Mouse (Mus musculus): ENCODE data around the gene Jkamp. TPM values are rescaled to one million over a fixed set of nuclear protein-coding genes. Genes with fewer than 3 reads are reported as not detected.
"Not testable (repeated sequence)": the region's sequence is repeated elsewhere in the genome, so short reads cannot be mapped to it uniquely, and the experiment has no call there.

Jkamp gene
- 10 to 100 TPM in 18 of 26 experiments, 1 to 10 TPM in 8; 3.6 to 33.1 (median 13.1) TPM for total RNA-seq (2018; cell fraction: chromatin; rRNA removed)
- total RNA-seq (2018; cell fraction: cytosol; rRNA removed) = 10 to 100 TPM; 18.0 to 28.7 (median 23.2) TPM
- 10 to 100 TPM in 20 of 26 experiments, 1 to 10 TPM in 6; 7.6 to 36.2 (median 14.9) TPM for total RNA-seq (2018; cell fraction: nucleus; rRNA removed)
- polyA plus RNA-seq (2018) = 22.8 to 29.2 TPM (median 23.4 TPM) in 3 replicates

DNA sequence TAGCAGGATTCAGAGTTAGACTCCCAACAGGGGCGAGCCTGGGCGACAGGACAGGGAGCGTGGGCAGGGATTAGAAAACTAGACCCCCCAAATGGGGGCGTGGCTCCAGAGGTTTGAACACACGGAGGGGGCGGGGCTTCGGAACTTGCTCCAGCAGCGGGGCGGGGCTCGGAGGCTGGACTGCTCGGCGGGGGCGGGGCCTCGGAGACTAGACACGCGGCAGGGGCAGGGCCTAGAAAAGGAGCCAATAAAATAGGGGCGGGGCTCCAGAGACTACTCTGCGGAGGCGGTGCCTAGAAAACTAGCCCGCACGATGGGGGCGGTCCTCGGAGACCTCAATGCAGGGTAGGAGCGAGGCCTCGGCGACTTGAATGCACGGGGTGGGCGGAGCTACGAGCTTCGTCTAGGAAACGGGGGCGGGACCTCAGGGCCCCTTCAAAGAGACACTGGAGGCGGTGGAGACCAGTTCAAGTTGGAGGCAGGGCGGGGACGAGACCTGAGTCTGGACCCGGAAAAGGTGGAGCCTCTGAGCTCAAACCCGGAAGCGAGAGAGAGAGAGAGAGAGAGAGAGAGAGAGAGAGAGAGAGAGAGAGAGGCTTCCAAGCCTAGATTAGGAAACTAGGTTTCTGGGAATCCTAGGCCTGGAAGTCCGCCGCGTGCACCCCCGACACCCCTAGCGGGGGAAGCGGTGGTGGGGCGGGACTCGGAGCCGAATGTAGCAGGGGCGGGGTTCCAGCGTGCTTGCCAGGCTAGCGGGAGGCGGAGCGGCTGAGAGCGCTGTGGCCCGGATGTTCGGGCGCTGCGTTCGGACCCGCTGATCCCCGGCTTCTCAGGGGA, at the start of gene Jkamp, which contains the start of gene L3hypdh:
Jkamp (plus strand) TSS at position 261 of the 837 bp plus-strand sequence.
L3hypdh (minus strand) TSS at position 111 of the 837 bp plus-strand sequence.
- Histone ChIP-seq H3K36me3 (ENCODE audit: inconsistent target) (peaks cover 6% of the 10 kb centered on the region; the same call in 1 of the 2 replicates), H3K27ac (peak within 1 kb of the TSS; percentile 83)

DNA sequence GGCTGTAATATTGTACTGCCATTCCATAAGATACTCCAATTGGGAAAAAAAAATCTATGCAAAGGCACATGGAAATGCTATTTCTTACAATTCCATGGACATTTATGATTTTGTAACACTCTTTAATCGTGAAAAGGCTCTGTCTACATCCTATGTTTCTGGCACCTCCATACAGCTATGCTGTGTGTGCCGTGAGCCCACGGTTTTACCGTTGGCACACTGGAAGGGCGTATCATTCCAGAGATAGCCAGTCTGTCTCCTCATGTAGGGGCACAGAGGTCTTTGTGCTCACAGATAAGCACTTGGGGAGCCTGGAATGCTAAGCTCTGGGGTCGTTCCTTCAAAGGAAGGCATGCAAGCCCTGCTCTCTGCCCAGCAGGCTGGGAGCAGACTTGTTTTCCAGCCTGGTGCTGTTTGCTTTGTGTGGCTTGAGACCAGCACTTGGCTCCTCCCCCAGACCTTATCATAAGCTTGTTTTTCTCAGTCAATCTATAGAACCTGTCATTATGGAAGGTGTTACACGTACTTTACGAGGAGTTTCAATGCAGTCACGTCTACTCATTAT, 49.2 kb upstream of the Jkamp start:
- no peak overlapping the region for H3K27ac ChIP-seq
- H3K4me3 ChIP-seq (ENCODE audit: inconsistent target) = no peak overlapping the region
- 94% methylated on average over 9 of the region's 9 CpGs for WGBS (ENCODE audit: missing documents)
- H3K79me2 ChIP-seq (ENCODE audit: inconsistent target) = no peaks in the 10 kb centered on the region
- no peaks in the 10 kb centered on the region for H3K36me3 ChIP-seq (ENCODE audit: inconsistent target)

More for the DNA sequence above, at the start of gene Jkamp, which contains the start of gene L3hypdh:
- peak within 1 kb of the TSS; percentile 73 for H3K4me3 ChIP-seq (ENCODE audit: inconsistent target)
- under 1% methylated on average over 56 of the region's 60 CpGs for WGBS (ENCODE audit: missing documents)
- peaks cover 12% of the 10 kb centered on the region; the same call in 1 of the 2 replicates for H3K79me2 ChIP-seq (ENCODE audit: inconsistent target)

DNA sequence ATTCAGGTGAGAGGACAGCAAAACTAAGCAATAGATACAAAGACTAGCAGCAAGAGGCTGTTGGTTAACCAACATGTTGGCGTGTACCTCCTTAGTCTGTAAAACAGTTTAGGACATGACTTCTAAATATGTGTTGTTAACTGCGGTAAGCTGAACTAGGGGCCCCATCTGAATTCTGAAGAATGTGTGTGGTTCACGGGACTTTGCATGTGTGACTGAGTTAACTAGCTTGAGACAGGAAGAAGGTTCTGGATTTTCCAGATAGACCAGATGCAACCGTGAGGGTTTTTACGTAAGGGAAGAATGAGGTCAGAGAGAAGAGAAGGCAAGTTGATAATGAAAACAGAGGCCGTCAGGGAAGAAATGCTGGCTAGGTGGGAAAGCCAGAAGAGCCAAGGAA, 48.3 kb upstream of the Jkamp start:
- Histone ChIP-seq H3K4me3 (ENCODE audit: inconsistent target) (no peak overlapping the region), H3K27ac (no peak overlapping the region), H3K36me3 (ENCODE audit: inconsistent target) (no peaks in the 10 kb centered on the region), H3K79me2 (ENCODE audit: inconsistent target) (no peaks in the 10 kb centered on the region)
- 87% methylated on average over 6 of the region's 6 CpGs for whole genome bisulfite sequencing (ENCODE audit: missing documents)

DNA sequence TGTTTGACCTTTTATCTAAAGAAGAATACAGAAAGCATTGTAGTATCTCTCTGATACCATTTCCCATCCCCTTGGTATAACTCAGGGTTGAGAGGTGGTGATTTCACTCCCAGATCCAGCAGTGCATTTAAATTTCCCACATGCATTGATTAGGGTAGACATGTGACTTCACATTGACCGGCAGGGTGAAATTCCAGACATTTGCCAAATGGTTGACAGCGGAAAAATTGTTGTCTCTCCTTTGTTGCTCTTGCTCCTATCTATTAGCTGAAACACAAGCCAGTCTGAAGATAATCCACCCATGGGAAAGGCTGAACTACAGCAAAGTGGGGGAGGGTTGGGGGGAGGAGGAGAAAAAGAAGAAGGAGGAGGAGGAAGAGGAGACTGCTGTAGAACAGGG, 46.5 kb upstream of the Jkamp start:
- Histone ChIP-seq H3K79me2 (ENCODE audit: inconsistent target) (no peaks in the 10 kb centered on the region), H3K27ac (no peak overlapping the region), H3K36me3 (ENCODE audit: inconsistent target) (no peaks in the 10 kb centered on the region), H3K4me3 (ENCODE audit: inconsistent target) (no peak overlapping the region)
- 100% methylated on average over 2 of the region's 2 CpGs for WGBS (ENCODE audit: missing documents)

DNA sequence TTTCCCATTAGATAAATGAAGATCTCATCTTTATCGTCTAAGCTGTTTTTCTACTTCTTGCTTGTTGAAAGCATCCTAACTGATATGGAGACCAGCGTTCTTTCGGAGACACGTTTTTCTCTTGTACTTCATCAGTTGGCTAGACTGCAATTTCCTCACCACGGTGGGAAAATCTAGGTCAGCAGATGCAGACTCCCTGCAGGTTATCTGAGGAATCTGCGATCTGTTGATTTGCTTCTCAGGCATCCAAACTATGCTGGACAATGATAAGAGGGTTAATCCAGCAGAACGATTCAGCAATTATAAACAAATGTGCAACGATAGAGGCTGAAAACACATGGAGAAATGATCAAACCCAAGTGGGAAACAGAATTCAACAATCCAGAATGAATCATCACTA, 45.9 kb upstream of the Jkamp start:
- no peaks in the 10 kb centered on the region for H3K36me3 ChIP-seq (ENCODE audit: inconsistent target)
- H3K27ac ChIP-seq = no peak overlapping the region
- no peaks in the 10 kb centered on the region for H3K79me2 ChIP-seq (ENCODE audit: inconsistent target)
- WGBS (ENCODE audit: missing documents) = 91% methylated on average over 8 of the region's 8 CpGs
- no peak overlapping the region for H3K4me3 ChIP-seq (ENCODE audit: inconsistent target)

DNA sequence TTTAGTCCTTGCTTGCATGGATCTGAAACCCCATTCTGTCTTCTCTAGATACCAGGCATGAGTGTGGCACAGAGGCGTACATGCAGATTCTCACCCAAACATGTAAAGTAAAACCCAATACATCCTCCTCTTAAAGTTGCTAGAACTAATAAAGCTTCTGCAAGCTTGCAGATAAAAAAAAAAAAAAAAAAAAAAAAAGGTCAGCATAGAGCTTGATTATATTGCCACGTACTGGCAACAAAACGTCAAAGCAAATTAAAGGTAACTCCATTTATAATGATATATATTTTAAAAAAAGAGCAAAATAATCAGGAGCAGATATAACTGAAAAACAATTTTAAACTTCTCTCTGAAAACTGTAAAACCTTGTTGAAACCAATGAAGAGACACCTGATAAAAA, 44.2 kb upstream of the Jkamp start:
- H3K79me2 ChIP-seq (ENCODE audit: inconsistent target) = no peaks in the 10 kb centered on the region
- H3K4me3 ChIP-seq (ENCODE audit: inconsistent target) = no peak overlapping the region
- no peak overlapping the region for H3K27ac ChIP-seq
- H3K36me3 ChIP-seq (ENCODE audit: inconsistent target) = no peaks in the 10 kb centered on the region
- 86% methylated on average over 2 of the region's 3 CpGs for WGBS (ENCODE audit: missing documents)

DNA sequence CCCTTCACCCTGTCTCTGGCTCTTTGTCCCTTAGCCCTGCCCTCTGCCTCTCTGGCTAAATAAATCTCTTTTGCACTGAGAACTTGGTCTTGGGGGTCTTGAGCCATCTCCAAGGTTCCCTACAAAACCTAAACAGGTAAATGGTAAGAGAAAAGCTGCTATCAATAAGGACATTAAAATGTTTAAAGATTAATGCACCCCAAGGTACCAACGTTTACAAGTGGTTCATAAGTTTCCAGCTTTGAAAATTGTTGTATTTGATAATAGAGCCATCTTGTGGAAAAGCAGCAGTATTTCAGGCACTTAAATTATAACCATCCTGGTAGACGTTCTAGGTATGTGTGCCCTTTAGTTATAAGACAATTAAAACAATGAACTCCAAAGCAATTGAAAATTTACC, 37.9 kb upstream of the Jkamp start:
- Histone ChIP-seq H3K36me3 (ENCODE audit: inconsistent target) (no peaks in the 10 kb centered on the region), H3K4me3 (ENCODE audit: inconsistent target) (no peak overlapping the region), H3K79me2 (ENCODE audit: inconsistent target) (no peaks in the 10 kb centered on the region), H3K27ac (no peak overlapping the region)
- WGBS (ENCODE audit: missing documents) = 0% methylated on average over 2 of the region's 2 CpGs

DNA sequence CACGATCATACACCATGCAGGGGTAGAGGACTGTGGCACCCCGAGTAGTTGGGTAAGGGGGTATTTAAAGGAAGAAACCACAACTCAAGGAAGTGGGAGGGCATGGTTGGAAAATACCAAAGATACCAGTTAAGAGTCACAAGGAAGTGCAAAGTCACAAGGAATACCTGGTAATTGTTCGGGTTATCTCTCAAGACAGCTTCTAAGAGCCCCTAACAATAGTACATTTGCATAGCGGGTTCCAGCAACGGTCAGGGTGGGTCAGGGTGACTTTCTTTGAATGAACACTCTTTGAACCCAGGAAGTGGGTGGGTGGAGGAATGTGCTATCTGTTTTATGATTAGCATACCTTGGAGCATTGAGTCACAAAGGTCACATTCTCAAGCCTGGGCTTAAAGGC, 35.2 kb upstream of the Jkamp start:
- H3K79me2 ChIP-seq (ENCODE audit: inconsistent target) = not testable (repeated sequence)
- WGBS (ENCODE audit: missing documents) = 95% methylated on average over 5 of the region's 5 CpGs

DNA sequence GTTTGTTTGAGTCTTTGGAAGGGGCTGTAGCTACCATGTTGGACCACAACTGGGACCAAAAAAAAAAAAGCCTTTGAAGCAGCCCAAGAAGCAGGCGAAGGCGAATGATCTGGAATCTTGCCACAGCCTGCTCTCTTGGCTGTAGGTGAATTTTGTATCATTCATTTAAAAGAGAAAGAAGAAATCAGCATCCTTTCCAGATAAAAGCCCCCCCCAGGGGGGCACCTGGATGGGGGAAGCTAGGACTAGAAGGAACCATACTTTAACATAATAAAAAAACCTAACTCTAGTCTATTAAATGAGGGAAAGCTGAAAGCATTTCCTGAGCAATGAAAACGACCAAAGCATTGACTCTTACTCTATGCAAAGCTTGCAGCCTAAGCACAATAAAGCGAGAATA, 34.6 kb upstream of the Jkamp start:
- Histone ChIP-seq H3K4me3 (ENCODE audit: inconsistent target) (no peak overlapping the region), H3K36me3 (ENCODE audit: inconsistent target) (no peaks in the 10 kb centered on the region), H3K79me2 (ENCODE audit: inconsistent target) (no peaks in the 10 kb centered on the region), H3K27ac (no peak overlapping the region)
- WGBS (ENCODE audit: missing documents) = 85% methylated on average over 4 of the region's 4 CpGs

More for the DNA sequence above, 35.2 kb upstream of the Jkamp start:
- H3K36me3 ChIP-seq (ENCODE audit: inconsistent target); H3K4me3 ChIP-seq (ENCODE audit: inconsistent target); H3K27ac ChIP-seq: not testable (repeated sequence)

DNA sequence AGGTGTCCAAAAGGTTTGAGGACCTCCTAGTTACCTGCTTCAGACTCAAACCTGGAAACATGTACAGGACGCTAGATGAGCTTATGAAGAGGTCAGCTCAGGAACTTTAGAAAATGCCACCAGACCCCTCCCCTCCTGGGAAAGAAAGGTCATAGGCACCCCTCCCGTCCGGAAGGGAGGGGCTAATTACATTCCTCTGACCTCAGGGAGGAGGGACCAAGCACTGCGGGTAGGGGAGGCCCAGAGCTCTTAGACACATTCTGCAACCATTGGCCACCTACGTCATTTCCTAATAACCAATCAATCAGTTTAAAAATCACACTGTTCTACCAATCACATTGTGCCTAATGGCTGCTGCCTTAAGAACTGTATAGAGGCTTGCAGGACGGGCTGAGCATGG, 32.8 kb upstream of the Jkamp start:
- Histone ChIP-seq H3K79me2 (ENCODE audit: inconsistent target) (no peaks in the 10 kb centered on the region), H3K4me3 (ENCODE audit: inconsistent target) (no peak overlapping the region), H3K36me3 (ENCODE audit: inconsistent target) (no peaks in the 10 kb centered on the region), H3K27ac (no peak overlapping the region)
- 85% methylated on average over 6 of the region's 6 CpGs for WGBS (ENCODE audit: missing documents)

DNA sequence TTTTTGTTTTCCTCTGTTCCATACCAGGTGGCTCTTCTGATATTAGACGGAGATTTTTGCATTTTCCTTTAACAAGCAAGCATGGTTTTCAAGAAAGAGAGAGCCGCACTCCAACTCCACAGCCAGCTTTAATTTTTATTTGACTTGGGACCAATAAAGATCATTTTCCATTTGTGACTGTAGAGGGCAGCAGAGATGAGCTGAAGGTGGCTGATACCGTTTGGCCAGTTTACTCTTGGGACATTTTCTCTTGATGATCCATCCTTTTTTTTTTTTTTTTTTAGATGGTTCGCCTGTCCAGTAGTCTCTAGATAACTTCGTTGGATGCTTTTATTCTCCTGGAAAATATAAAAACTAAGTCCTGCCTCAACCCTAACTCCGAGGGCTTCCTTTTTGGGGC, 32.1 kb upstream of the Jkamp start:
- Histone ChIP-seq H3K79me2 (ENCODE audit: inconsistent target) (no peaks in the 10 kb centered on the region), H3K36me3 (ENCODE audit: inconsistent target) (no peaks in the 10 kb centered on the region), H3K4me3 (ENCODE audit: inconsistent target) (no peak overlapping the region), H3K27ac (no peak overlapping the region)
- 57% methylated on average over 6 of the region's 6 CpGs for WGBS (ENCODE audit: missing documents)

DNA sequence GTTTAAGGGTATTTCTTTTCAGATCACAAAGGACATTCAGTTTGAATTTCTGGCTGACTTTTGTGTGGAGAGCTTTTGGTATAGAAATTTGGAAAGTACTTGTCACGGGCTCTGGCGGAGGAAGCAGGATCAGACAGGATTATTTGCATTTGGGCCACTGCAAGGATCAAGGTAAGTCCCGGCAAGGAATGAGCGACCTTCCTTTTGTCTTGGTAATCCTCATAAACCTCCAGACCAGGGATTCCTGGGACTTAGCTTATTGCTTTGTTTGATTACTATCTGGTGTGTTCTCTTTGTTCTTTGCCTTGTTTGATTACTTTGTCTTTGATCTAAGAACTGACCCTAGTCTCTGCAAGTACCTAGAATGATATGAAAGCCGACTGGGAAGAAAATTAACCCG, 31.5 kb upstream of the Jkamp start:
- Histone ChIP-seq H3K79me2 (ENCODE audit: inconsistent target) (no peaks in the 10 kb centered on the region), H3K27ac (no peak overlapping the region)
- 75% methylated on average over 6 of the region's 6 CpGs for WGBS (ENCODE audit: missing documents)

DNA sequence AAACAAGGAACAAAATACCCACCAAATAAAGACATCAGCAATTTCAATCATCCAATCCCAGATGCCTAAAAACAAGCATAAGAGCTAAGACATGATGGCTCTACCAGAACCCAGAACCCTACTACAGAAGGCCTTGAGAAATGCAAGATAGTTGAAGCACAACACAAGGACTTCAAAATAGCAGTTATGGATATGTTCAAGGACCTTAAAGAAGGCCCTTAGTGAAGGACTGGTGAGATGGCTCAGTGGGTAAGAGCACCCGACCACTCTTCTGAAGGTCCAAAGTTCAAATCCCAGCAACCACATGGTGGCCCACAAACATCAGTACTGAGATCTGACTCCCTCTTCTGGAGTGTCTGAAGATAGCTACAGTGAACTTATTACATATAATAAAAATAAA, 27.6 kb upstream of the Jkamp start:
- Histone ChIP-seq H3K79me2 (ENCODE audit: inconsistent target) (no peaks in the 10 kb centered on the region), H3K27ac (no peak overlapping the region), H3K36me3 (ENCODE audit: inconsistent target) (no peaks in the 10 kb centered on the region), H3K4me3 (ENCODE audit: inconsistent target) (no peak overlapping the region)
- WGBS (ENCODE audit: missing documents) = 100% methylated on average over 1 of the region's 1 CpGs

More for the DNA sequence above, 31.5 kb upstream of the Jkamp start:
- Histone ChIP-seq H3K4me3 (ENCODE audit: inconsistent target) (no peak overlapping the region), H3K36me3 (ENCODE audit: inconsistent target) (no peaks in the 10 kb centered on the region)

DNA sequence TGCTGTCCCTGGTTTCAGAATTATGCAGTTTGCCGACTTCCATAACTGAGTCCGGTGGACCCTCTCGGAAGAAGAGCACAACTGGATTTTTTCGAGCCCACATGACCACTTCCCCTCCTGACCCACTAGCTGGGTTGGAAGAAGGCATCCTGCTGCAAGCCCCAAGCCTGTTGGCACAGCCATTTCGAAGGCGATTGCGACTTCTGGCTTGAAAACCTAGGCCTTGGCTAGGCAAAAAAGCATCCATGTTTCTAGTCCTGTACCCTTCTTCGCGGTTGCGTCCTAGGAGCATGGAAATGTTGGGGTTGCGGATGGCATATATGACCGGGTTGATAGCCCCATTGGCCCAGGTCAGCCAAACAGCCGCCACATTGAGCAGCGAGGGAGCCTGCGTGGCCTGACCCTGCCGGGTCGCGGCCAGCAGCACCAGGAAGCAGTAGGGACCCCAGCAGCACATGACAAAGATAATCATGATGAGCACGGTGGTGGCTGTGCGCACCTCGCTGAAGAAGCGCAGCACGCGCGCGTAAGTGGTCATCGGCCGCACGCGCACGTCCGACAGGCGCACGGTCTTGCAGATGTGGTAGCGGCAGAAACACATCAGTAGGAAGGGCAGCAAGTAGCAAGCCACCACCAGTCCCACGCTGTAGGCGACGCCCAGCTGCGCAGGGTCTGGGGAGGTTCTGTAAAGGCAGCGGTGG, 15.6 kb upstream of the Jkamp start:
- H3K79me2 ChIP-seq (ENCODE audit: inconsistent target) = no peaks in the 10 kb centered on the region
- H3K27ac ChIP-seq = no peak overlapping the region
- no peaks in the 10 kb centered on the region for H3K36me3 ChIP-seq (ENCODE audit: inconsistent target)
- WGBS (ENCODE audit: missing documents) = 10% methylated on average over 40 of the region's 40 CpGs
- H3K4me3 ChIP-seq (ENCODE audit: inconsistent target) = no peak overlapping the region

Data from macrophage (primary cell).